Comparison of ENCODE assay signal across 10 mouse cellular contexts in the genomic region with DNA sequence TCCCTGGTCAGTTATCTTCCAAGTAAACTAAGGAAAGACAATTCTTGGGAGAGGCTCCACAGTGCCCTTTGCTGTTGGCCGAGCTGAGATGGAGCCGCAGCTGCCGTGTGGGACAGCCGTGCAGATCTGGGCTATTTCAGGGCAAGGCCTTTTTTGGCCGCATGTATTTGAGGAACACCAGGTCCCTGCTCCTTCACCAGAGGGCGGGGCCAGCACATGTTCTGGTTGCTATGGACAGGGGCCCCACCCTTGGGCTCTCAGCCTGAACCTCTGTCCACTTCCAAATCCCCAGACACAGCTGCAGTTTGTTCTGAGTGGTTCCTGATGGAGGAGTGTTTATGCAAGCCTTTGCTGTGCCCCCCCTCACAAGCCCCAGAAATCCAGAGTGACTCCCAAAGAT. TPM values are rescaled to one million over a fixed set of nuclear protein-coding genes. Genes with fewer than 3 reads are reported as not detected.
DNase-seq lines count a peak whose midpoint lies in the region; ATAC-seq lines count a peak whose summit lies in the region.
"Had no signal": no experiment of that assay in that cellular context is flagged by ENCODE, and none has a peak within 500 bp of the region (broad histone marks: within the 10 kb centered on the region; RNA-seq: fewer than 3 reads in every experiment).

No protein-coding gene starts in this region.

- intact Hi-C loops in heart, postnatal 14 days (cut with DNase I): no loop called here

- H3K4me1 ChIP-seq in liver, embryonic 13.5 days (replicated peaks): peaks cover 69% of the 10 kb centered on the region
- H3K4me1 ChIP-seq in hindbrain, embryonic 14.5 days (replicated peaks; ENCODE audit: control insufficient read depth, insufficient read depth, low read length): peaks cover 12% of the 10 kb centered on the region

- H3K36me3 ChIP-seq in liver, embryonic 13.5 days: no peaks in the 10 kb centered on the region
- H3K36me3 ChIP-seq in hindbrain, embryonic 14.5 days (replicated peaks; ENCODE audit: control insufficient read depth, insufficient read depth): no peaks in the 10 kb centered on the region
- H3K36me3 ChIP-seq: embryonic facial prominence, embryonic 13.5 days had no signal

- peak; percentile 81 for DNase-seq in urinary bladder, postnatal 14 days (ENCODE audit: low spot score)
- DNase-seq in urinary bladder, adult 2 months (ENCODE audit: low spot score): no peak
- peak; percentile 85 to 86 for DNase-seq in heart, postnatal 14 days
- no peak for DNase-seq in liver, embryonic 13.5 days
- no peak for DNase-seq in embryo, embryonic 10 days (ENCODE audit: low spot score)
- DNase-seq in layer of hippocampus, adult 9-11 months: no peak
- DNase-seq in hindbrain, embryonic 14.5 days (ENCODE audit: low spot score): no peak

- no peak overlapping the region for H3K4me3 ChIP-seq in liver, embryonic 13.5 days (replicated peaks)
- no peak overlapping the region for H3K4me3 ChIP-seq in hindbrain, embryonic 14.5 days (replicated peaks; ENCODE audit: low read length)
- H3K4me3 ChIP-seq: embryonic facial prominence, embryonic 13.5 days had no signal

- H3K27ac ChIP-seq in liver, embryonic 13.5 days: peak overlapping the region; percentile 36; the same call in 1 of the 2 replicates
- H3K27ac ChIP-seq in hindbrain, embryonic 14.5 days: no peak overlapping the region

- H3K9ac ChIP-seq in liver, embryonic 13.5 days: no peak overlapping the region
- no peak overlapping the region for H3K9ac ChIP-seq in hindbrain, embryonic 14.5 days
- H3K9ac ChIP-seq: embryonic facial prominence, embryonic 13.5 days had no signal

- 0 out of 2 replicates have a peak, but pooled peaks cover 4% of the 10 kb centered on the region for H3K9me3 ChIP-seq in liver, embryonic 13.5 days (replicated peaks)
- H3K9me3 ChIP-seq in hindbrain, embryonic 14.5 days (ENCODE audit: control insufficient read depth, low read length): no peaks in the 10 kb centered on the region
- H3K9me3 ChIP-seq: embryonic facial prominence, embryonic 13.5 days had no signal

- peaks cover under 1% of the 10 kb centered on the region; the same call in 1 of the 2 replicates for H3K27me3 ChIP-seq in liver, embryonic 13.5 days
- H3K27me3 ChIP-seq in hindbrain, embryonic 14.5 days (ENCODE audit: control insufficient read depth, insufficient read depth, low read length): peaks cover under 1% of the 10 kb centered on the region; the same call in 1 of the 2 replicates
- H3K27me3 ChIP-seq: megakaryocyte, embryonic 14.5 days had no signal

- H3K4me2 ChIP-seq in liver, embryonic 13.5 days: no peak overlapping the region
- H3K4me2 ChIP-seq in hindbrain, embryonic 14.5 days (replicated peaks): no peak overlapping the region
- H3K4me2 ChIP-seq: embryonic facial prominence, embryonic 13.5 days had no signal

- 47% methylated on average over 6 of the region's 6 CpGs for WGBS in liver, embryonic 13.5 days (ENCODE audit: insufficient replicate concordance)
- WGBS in hindbrain, embryonic 14.5 days: 87% methylated on average over 6 of the region's 6 CpGs

- ATAC-seq in liver, embryonic 13.5 days (ENCODE audit: low read depth): no peak
- ATAC-seq in frontal cortex, adult (ENCODE audit: low TSS enrichment): no peak
- no peak for ATAC-seq in hindbrain, embryonic 14.5 days (ENCODE audit: low FRiP score)

RNA-seq across cellular contexts. Expression of a gene that starts 13.6 kb away (rescaled TPM):
- polyA plus RNA-seq in urinary bladder, adult 2 months (2012; rRNA removed): 119 and 147 TPM in 2 replicates
- 10 to 100 TPM; 83.6 to 89.5 TPM for total RNA-seq in heart, postnatal 14 days (2021)
- 58.9 and 81.2 TPM in 2 replicates for polyA plus RNA-seq in liver, embryonic 13.5 days (2015; fragmentation: Nextera tagmentation; extraction: Ambion mirVana)
- 164 and 183 TPM in 2 replicates for polyA plus RNA-seq in hindbrain, embryonic 14.5 days (2014; fragmentation: Nextera tagmentation; extraction: Ambion mirVana)

RNA-seq across cellular contexts. Expression of a gene that starts 22.6 kb away (rescaled TPM):
- 4.5 and 5.6 TPM in 2 replicates for polyA plus RNA-seq in urinary bladder, adult 2 months (2012; rRNA removed)
- total RNA-seq in heart, postnatal 14 days (2021): 1 to 10 TPM in 1 of 2 experiments, under 1 TPM in 1; 0.81 to 1.7 TPM
- 31.6 and 32.7 TPM in 2 replicates for polyA plus RNA-seq in liver, embryonic 13.5 days (2015; fragmentation: Nextera tagmentation; extraction: Ambion mirVana)
- polyA plus RNA-seq in hindbrain, embryonic 14.5 days (2014; fragmentation: Nextera tagmentation; extraction: Ambion mirVana): 0.75 and 0.83 TPM in 2 replicates

RNA-seq across cellular contexts. Expression of a gene that starts 26.6 kb away (rescaled TPM):
- polyA plus RNA-seq in urinary bladder, adult 2 months (2012; rRNA removed): 33.1 and 40.7 TPM in 2 replicates
- total RNA-seq in heart, postnatal 14 days (2021): 10 to 100 TPM; 46.3 to 46.9 TPM
- polyA plus RNA-seq in liver, embryonic 13.5 days (2015; fragmentation: Nextera tagmentation; extraction: Ambion mirVana): 3.7 and 4.0 TPM in 2 replicates
- polyA plus RNA-seq in hindbrain, embryonic 14.5 days (2014; fragmentation: Nextera tagmentation; extraction: Ambion mirVana): 9.4 and 10.6 TPM in 2 replicates

RNA-seq across cellular contexts. Expression of a gene that starts 30.5 kb away (rescaled TPM):
- polyA plus RNA-seq in urinary bladder, adult 2 months (2012; rRNA removed): 9.6 and 11.8 TPM in 2 replicates
- total RNA-seq in heart, postnatal 14 days (2021): 1 to 10 TPM; 7.3 to 8.2 TPM
- polyA plus RNA-seq in liver, embryonic 13.5 days (2015; fragmentation: Nextera tagmentation; extraction: Ambion mirVana): 1.1 and 1.4 TPM in 2 replicates
- 2.7 and 2.9 TPM in 2 replicates for polyA plus RNA-seq in hindbrain, embryonic 14.5 days (2014; fragmentation: Nextera tagmentation; extraction: Ambion mirVana)

RNA-seq across cellular contexts. Expression of a gene that starts 38.3 kb away (rescaled TPM):
- 21.4 and 29.3 TPM in 2 replicates for polyA plus RNA-seq in urinary bladder, adult 2 months (2012; rRNA removed)
- 10 to 100 TPM; 55.5 to 56.3 TPM for total RNA-seq in heart, postnatal 14 days (2021)
- 66.6 and 70.9 TPM in 2 replicates for polyA plus RNA-seq in liver, embryonic 13.5 days (2015; fragmentation: Nextera tagmentation; extraction: Ambion mirVana)
- 79.4 and 83.1 TPM in 2 replicates for polyA plus RNA-seq in hindbrain, embryonic 14.5 days (2014; fragmentation: Nextera tagmentation; extraction: Ambion mirVana)

Comparison
In these comparisons a context has a peak if more than half of its experiments do, and no peak if none do; other contexts are left out.
1. DNase-seq: peak in urinary bladder, postnatal 14 days (single experiment) and heart, postnatal 14 days (2 of 2); none in urinary bladder, adult 2 months (single experiment), liver, embryonic 13.5 days (single experiment), embryo, embryonic 10 days (single experiment), layer of hippocampus, adult 9-11 months (single experiment) and hindbrain, embryonic 14.5 days (single experiment).